Mouse (Mus musculus) midbrain, embryonic 11.5 days (tissue): ENCODE measurements around the gene Syngap1. TPM values are rescaled to one million over a fixed set of nuclear protein-coding genes. Genes with fewer than 3 reads are reported as not detected.
"Not testable (repeated sequence)": the region's sequence is repeated elsewhere in the genome, so short reads cannot be mapped to it uniquely, and the experiment has no call there.

Experiments used
- ATAC-seq: fragments of 200-750 bp; cut with Nextera tagmentation; 2 replicates; pipeline ENCODE4 v1.8.0; 2017; ENCODE audit warnings: moderate TSS enrichment, moderate library complexity; ENCODE audit not compliant: low FRiP score
- DNase-seq: peaks from one replicate; pipeline ENCODE4 v3.0.0; 2015; ENCODE audit warnings: low spot score; ENCODE audit errors: missing footprints
- H3K27ac ChIP-seq: fragments of 300-500 bp; sonication (generic); 2 replicates; pipeline ENCODE4 v1.5.1; 2014; ENCODE audit warnings: low read depth, low read length
- H3K27me3 ChIP-seq: fragments of 300-500 bp; sonication (generic); 2 replicates; pipeline ENCODE4 v1.6.1; 2014; ENCODE audit warnings: mild to moderate bottlenecking, low read length, moderate library complexity, mixed read lengths; ENCODE audit not compliant: control insufficient read depth, insufficient read depth
- H3K36me3 ChIP-seq: fragments of 300-500 bp; sonication (generic); 2 replicates; pipeline ENCODE4 v1.6.1; 2014; ENCODE audit warnings: mild to moderate bottlenecking, low read length, moderate library complexity, mixed read lengths; ENCODE audit not compliant: control insufficient read depth, insufficient read depth
- H3K4me1 ChIP-seq: fragments of 300-500 bp; sonication (generic); 2 replicates; pipeline ENCODE4 v1.6.1; 2014; ENCODE audit warnings: low read length; ENCODE audit not compliant: control insufficient read depth, insufficient read depth
- H3K4me2 ChIP-seq: fragments of 300-500 bp; sonication (generic); 2 replicates; pipeline ENCODE4 v1.6.1; 2014; ENCODE audit warnings: mild to moderate bottlenecking, moderate library complexity
- H3K4me3 ChIP-seq: fragments of 300-500 bp; sonication (generic); 2 replicates; pipeline ENCODE4 v1.5.1; 2014; ENCODE audit warnings: low read depth, low read length
- H3K9ac ChIP-seq: fragments of 300-500 bp; sonication (generic); 2 replicates; pipeline ENCODE4 v1.6.1; 2014; ENCODE audit warnings: low read length
- H3K9me3 ChIP-seq: fragments of 300-500 bp; sonication (generic); 2 replicates; pipeline ENCODE4 v1.6.1; 2016; ENCODE audit warnings: low read length; ENCODE audit not compliant: control insufficient read depth
- WGBS: fragments of 180-500 bp; shearing (Covaris S2); extraction: QIAGEN DNeasy Blood & Tissue Kit; methylation state at CpG from one replicate; pipeline ENCODE4 v1.1.7; 2014; 5-methylcytosine and 5-hydroxymethylcytosine counted together
- polyA plus RNA-seq: library from polyadenylated mRNA; unstranded; fragments of >200 nt; fragmentation: Nextera tagmentation; extraction: Ambion mirVana; gene quantifications from 2 replicates; pipeline ENCODE4 v1.2.1, GENCODE M21; 2014

Gene Syngap1
- polyA plus RNA-seq, 1 experiment from 2014 or later, result 2.3 TPM

- Histone ChIP-seq H3K9ac (peak within 1 kb of the TSS; percentile 81), H3K4me2 (peak within 1 kb of the TSS; percentile 94), H3K27me3 (no peaks in the 10 kb centered on the region), H3K4me1 (peaks cover 17% of the 10 kb centered on the region), H3K9me3 (no peaks in the 10 kb centered on the region), H3K36me3 (peaks cover 12% of the 10 kb centered on the region; the same call in 1 of the 2 replicates), H3K4me3 (peak within 1 kb of the TSS; percentile 90), H3K27ac (no peak within 1 kb of the TSS; the same call in 1 of the 2 replicates)
- ATAC-seq (peak; percentile 100), DNase-seq (peak; percentile 99)
- WGBS, result 0% methylated on average over 72 of the region's 75 CpGs
Observed at GRCm38 (mm10) chr17:26972703-26973574, 31.9 kb downstream of the Syngap1 start, which contains the start of gene Zbtb9. TSS of gene Zbtb9 (plus strand) at chr17:26973167.

- peaks cover 14% of the 10 kb centered on the region; the same call in 1 of the 2 replicates for H3K36me3 ChIP-seq
- peaks cover 17% of the 10 kb centered on the region for H3K4me1 ChIP-seq
- DNase-seq (peak; percentile 65), ATAC-seq (no peak)
- H3K4me3 ChIP-seq, result no peak overlapping the region
- whole genome bisulfite sequencing, result 93% methylated on average over 15 of the region's 15 CpGs
- no peak overlapping the region for H3K9ac ChIP-seq
- H3K27me3 ChIP-seq, result no peaks in the 10 kb centered on the region
- H3K4me2 ChIP-seq, result peak overlapping the region; percentile 94; the same call in 1 of the 2 replicates
- H3K27ac ChIP-seq, result no peak overlapping the region
- H3K9me3 ChIP-seq, result no peaks in the 10 kb centered on the region
Observed at GRCm38 (mm10) chr17:26974547-26974946, 33.5 kb downstream of the Syngap1 start.

- H3K4me2 ChIP-seq, result no peak overlapping the region
- H3K9me3 ChIP-seq, result no peaks in the 10 kb centered on the region
- H3K4me1 ChIP-seq, result peaks cover 17% of the 10 kb centered on the region
- no peak overlapping the region for H3K27ac ChIP-seq
- H3K9ac ChIP-seq, result no peak overlapping the region
- H3K27me3 ChIP-seq, result no peaks in the 10 kb centered on the region
- ATAC-seq, result no peak
- DNase-seq, result peak; percentile 49
- no peak overlapping the region for H3K4me3 ChIP-seq
- H3K36me3 ChIP-seq, result peaks cover 14% of the 10 kb centered on the region; the same call in 1 of the 2 replicates
Observed at GRCm38 (mm10) chr17:26975415-26975814, 34.4 kb downstream of the Syngap1 start.

GRCm38 (mm10) chr17:26977354-26977753 lies 36.3 kb downstream of the Syngap1 start:
- 88% methylated on average over 6 of the region's 6 CpGs for WGBS
- peaks cover 14% of the 10 kb centered on the region; the same call in 1 of the 2 replicates for H3K36me3 ChIP-seq

GRCm38 (mm10) chr17:26979426-26979825 lies 38.4 kb downstream of the Syngap1 start:
- H3K36me3 ChIP-seq, result peaks cover 14% of the 10 kb centered on the region; the same call in 1 of the 2 replicates
- WGBS, result 87% methylated on average over 2 of the region's 2 CpGs

More at GRCm38 (mm10) chr17:26977354-26977753, 36.3 kb downstream of the Syngap1 start:
- H3K27ac ChIP-seq, H3K9me3 ChIP-seq, H3K9ac ChIP-seq, ATAC-seq, DNase-seq, H3K4me2 ChIP-seq, H3K4me3 ChIP-seq, H3K27me3 ChIP-seq: not testable (repeated sequence)
- peaks cover 12% of the 10 kb centered on the region for H3K4me1 ChIP-seq

GRCm38 (mm10) chr17:26981050-26981449 lies 40.0 kb downstream of the Syngap1 start:
- H3K27me3 ChIP-seq, result no peaks in the 10 kb centered on the region
- peak; percentile 28 for DNase-seq
- peaks cover 8% of the 10 kb centered on the region; the same call in 1 of the 2 replicates for H3K36me3 ChIP-seq
- 80% methylated on average over 2 of the region's 2 CpGs for WGBS
- H3K9me3 ChIP-seq, result no peaks in the 10 kb centered on the region
- H3K4me3 ChIP-seq, result no peak overlapping the region
- ATAC-seq, result no peak
- H3K4me2 ChIP-seq, result no peak overlapping the region
- H3K9ac ChIP-seq, result no peak overlapping the region
- H3K27ac ChIP-seq, result no peak overlapping the region
- peaks cover 3% of the 10 kb centered on the region for H3K4me1 ChIP-seq

More at GRCm38 (mm10) chr17:26979426-26979825, 38.4 kb downstream of the Syngap1 start:
- DNase-seq, result no peak
- Histone ChIP-seq H3K27ac (no peak overlapping the region), H3K9ac (no peak overlapping the region), H3K4me2 (no peak overlapping the region), H3K9me3 (no peaks in the 10 kb centered on the region), H3K27me3 (no peaks in the 10 kb centered on the region), H3K4me1 (peaks cover 5% of the 10 kb centered on the region), H3K4me3 (no peak overlapping the region)
- no peak for ATAC-seq

GRCm38 (mm10) chr17:26983382-26983781 lies 42.3 kb downstream of the Syngap1 start:
- 90% methylated on average over 4 of the region's 4 CpGs for WGBS
- no peak overlapping the region for H3K9ac ChIP-seq
- DNase-seq (no peak), ATAC-seq (no peak)
- no peaks in the 10 kb centered on the region for H3K36me3 ChIP-seq
- no peaks in the 10 kb centered on the region for H3K27me3 ChIP-seq
- no peak overlapping the region for H3K27ac ChIP-seq
- no peaks in the 10 kb centered on the region for H3K4me1 ChIP-seq
- H3K9me3 ChIP-seq, result no peaks in the 10 kb centered on the region
- no peak overlapping the region for H3K4me3 ChIP-seq
- no peak overlapping the region for H3K4me2 ChIP-seq

GRCm38 (mm10) chr17:26985503-26986179 lies 44.6 kb downstream of the Syngap1 start:
- no peaks in the 10 kb centered on the region for H3K27me3 ChIP-seq
- H3K9me3 ChIP-seq, result no peaks in the 10 kb centered on the region
- no peaks in the 10 kb centered on the region for H3K36me3 ChIP-seq
- 91% methylated on average over 10 of the region's 10 CpGs for WGBS
- H3K4me2 ChIP-seq, result no peak overlapping the region
- no peak overlapping the region for H3K4me3 ChIP-seq
- H3K4me1 ChIP-seq, result no peaks in the 10 kb centered on the region
- DNase-seq (no peak), ATAC-seq (no peak)
- H3K9ac ChIP-seq, result no peak overlapping the region
- no peak overlapping the region for H3K27ac ChIP-seq

GRCm38 (mm10) chr17:26990521-26990920 lies 49.5 kb downstream of the Syngap1 start:
- no peak overlapping the region for H3K4me3 ChIP-seq
- no peaks in the 10 kb centered on the region for H3K4me1 ChIP-seq
- H3K27me3 ChIP-seq, result no peaks in the 10 kb centered on the region
- no peak overlapping the region for H3K27ac ChIP-seq
- H3K36me3 ChIP-seq, result no peaks in the 10 kb centered on the region
- H3K9me3 ChIP-seq, result no peaks in the 10 kb centered on the region
- no peak for ATAC-seq
- no peak for DNase-seq
- H3K9ac ChIP-seq, result no peak overlapping the region
- H3K4me2 ChIP-seq, result no peak overlapping the region
